Mouse (Mus musculus) intestine, embryonic 14.5 days (tissue): ENCODE data around the gene Mtf1. TPM values are rescaled to one million over a fixed set of nuclear protein-coding genes. Genes with fewer than 3 reads are reported as not detected.

ENCODE experiments used
- ATAC-seq: fragments of 200-750 bp; cut with Nextera tagmentation; replicated peaks from 2 replicates; pipeline ENCODE4 v1.8.0; 2017; ENCODE audit warnings: low read depth, moderate number of reproducible peaks, moderate TSS enrichment, moderate library complexity; ENCODE audit not compliant: low FRiP score, low TSS enrichment
- DNase-seq: peaks from one replicate; pipeline ENCODE4 v3.0.0-alpha.2; 2018; ENCODE audit warnings: low spot score
- H3K27ac ChIP-seq: fragments of 300-500 bp; sonication (generic); 2 replicates; pipeline ENCODE4 v1.5.1; 2014; ENCODE audit warnings: low read depth, mild to moderate bottlenecking, control low read depth
- H3K27me3 ChIP-seq: fragments of 300-500 bp; sonication (generic); replicated peaks from 2 replicates; pipeline ENCODE4 v1.6.1; 2014; ENCODE audit warnings: low read length, control low read depth; ENCODE audit not compliant: control insufficient read depth, insufficient read depth
- H3K36me3 ChIP-seq: fragments of 300-500 bp; sonication (generic); 2 replicates; pipeline ENCODE4 v1.6.1; 2014; ENCODE audit warnings: low read length, control low read depth; ENCODE audit not compliant: control insufficient read depth, insufficient read depth
- H3K4me1 ChIP-seq: fragments of 300-500 bp; sonication (generic); replicated peaks from 2 replicates; pipeline ENCODE4 v1.6.1; 2014; ENCODE audit warnings: low read length, control low read depth, mixed read lengths; ENCODE audit not compliant: control insufficient read depth, insufficient read depth
- H3K4me2 ChIP-seq: fragments of 300-500 bp; sonication (generic); 2 replicates; pipeline ENCODE4 v1.6.1; 2014; ENCODE audit warnings: low read length
- H3K4me3 ChIP-seq: fragments of 300-500 bp; sonication (generic); 2 replicates; pipeline ENCODE4 v1.5.1; 2014; ENCODE audit warnings: low read depth, low read length, control low read depth, mixed read lengths
- H3K9ac ChIP-seq: fragments of 300-500 bp; sonication (generic); 2 replicates; pipeline ENCODE4 v1.6.1; 2014; ENCODE audit warnings: mild to moderate bottlenecking, low read length
- H3K9me3 ChIP-seq: fragments of 300-500 bp; sonication (generic); 2 replicates; pipeline ENCODE4 v1.6.1; 2016; ENCODE audit warnings: low read length, control low read depth; ENCODE audit not compliant: control insufficient read depth
- WGBS: fragments of 180-500 bp; shearing (Covaris S2); extraction: QIAGEN DNeasy Blood & Tissue Kit; methylation state at CpG from one replicate; pipeline ENCODE4 v1.1.7; 2014; 5-methylcytosine and 5-hydroxymethylcytosine counted together
- polyA plus RNA-seq: library from polyadenylated mRNA; unstranded; fragments of >200 nt; fragmentation: Nextera tagmentation; extraction: Ambion mirVana; gene quantifications from 2 replicates; pipeline ENCODE4 v1.2.1, GENCODE M21; 2014

Mtf1 gene
- polyA plus RNA-seq, 1 experiment from 2014 or later: 11.9 TPM

GRCm38 (mm10) chr4:124783937-124784336, 18.0 kb upstream of the Mtf1 start:
- Histone ChIP-seq H3K27ac (no peak overlapping the region), H3K4me1 (no peaks in the 10 kb centered on the region), H3K27me3 (no peaks in the 10 kb centered on the region), H3K36me3 (peaks cover 85% of the 10 kb centered on the region), H3K9ac (no peak overlapping the region), H3K9me3 (no peaks in the 10 kb centered on the region), H3K4me3 (no peak overlapping the region), H3K4me2 (no peak overlapping the region)
- 93% methylated on average over 8 of the region's 8 CpGs for WGBS
- DNase-seq: no peak
- ATAC-seq: no peak

GRCm38 (mm10) chr4:124790013-124790412, 11.9 kb upstream of the Mtf1 start:
- Histone ChIP-seq H3K4me1 (no peaks in the 10 kb centered on the region), H3K4me2 (no peak overlapping the region), H3K9me3 (no peaks in the 10 kb centered on the region), H3K9ac (no peak overlapping the region), H3K27me3 (no peaks in the 10 kb centered on the region), H3K4me3 (no peak overlapping the region), H3K36me3 (peaks cover 88% of the 10 kb centered on the region), H3K27ac (no peak overlapping the region)
- 80% methylated on average over 4 of the region's 4 CpGs for WGBS
- no peak for ATAC-seq
- DNase-seq: no peak

GRCm38 (mm10) chr4:124792114-124792513, 9.8 kb upstream of the Mtf1 start:
- 84% methylated on average over 8 of the region's 8 CpGs for WGBS
- no peaks in the 10 kb centered on the region for H3K9me3 ChIP-seq
- no peak overlapping the region for H3K4me2 ChIP-seq
- DNase-seq (no peak), ATAC-seq (no peak)
- H3K36me3 ChIP-seq: peaks cover 74% of the 10 kb centered on the region
- H3K9ac ChIP-seq: no peak overlapping the region
- H3K4me3 ChIP-seq: no peak overlapping the region
- H3K27me3 ChIP-seq: no peaks in the 10 kb centered on the region
- H3K4me1 ChIP-seq: no peaks in the 10 kb centered on the region
- no peak overlapping the region for H3K27ac ChIP-seq

GRCm38 (mm10) chr4:124796141-124796540, 5.8 kb upstream of the Mtf1 start:
- Histone ChIP-seq H3K36me3 (peaks cover 77% of the 10 kb centered on the region), H3K9me3 (no peaks in the 10 kb centered on the region), H3K9ac (no peak overlapping the region), H3K27me3 (no peaks in the 10 kb centered on the region), H3K27ac (no peak overlapping the region), H3K4me3 (no peak overlapping the region), H3K4me2 (no peak overlapping the region), H3K4me1 (no peaks in the 10 kb centered on the region)
- no peak for DNase-seq
- no peak for ATAC-seq
- WGBS: 92% methylated on average over 8 of the region's 8 CpGs

- Histone ChIP-seq H3K4me1 (no peaks in the 10 kb centered on the region; the same call in 1 of the 2 replicates), H3K36me3 (peaks cover 69% of the 10 kb centered on the region), H3K9me3 (no peaks in the 10 kb centered on the region), H3K4me2 (no peak overlapping the region), H3K27me3 (no peaks in the 10 kb centered on the region), H3K4me3 (no peak overlapping the region), H3K9ac (no peak overlapping the region), H3K27ac (no peak overlapping the region)
- DNase-seq: no peak
- ATAC-seq: no peak
- 91% methylated on average over 2 of the region's 2 CpGs for WGBS
These were observed 5.0 kb upstream of the Mtf1 start for GRCm38 (mm10) chr4:124796913-124797312.

GRCm38 (mm10) chr4:124802309-124803260, 681 bp downstream of the Mtf1 start:
- H3K36me3 ChIP-seq: peaks cover 57% of the 10 kb centered on the region
- no peaks in the 10 kb centered on the region for H3K9me3 ChIP-seq
- WGBS: 1% methylated on average over 51 of the region's 53 CpGs
- H3K27me3 ChIP-seq: no peaks in the 10 kb centered on the region
- DNase-seq (peak; percentile 98), ATAC-seq (peak; percentile 99)
- peaks cover 7% of the 10 kb centered on the region for H3K4me1 ChIP-seq
- H3K4me2 ChIP-seq: peak overlapping the region; percentile 65
- H3K4me3 ChIP-seq: peak overlapping the region; percentile 77
- peak overlapping the region; percentile 97 for H3K27ac ChIP-seq
- H3K9ac ChIP-seq: peak overlapping the region; percentile 93

GRCm38 (mm10) chr4:124803406-124803805, 1.5 kb downstream of the Mtf1 start:
- Histone ChIP-seq H3K9ac (no peak overlapping the region), H3K4me2 (peak overlapping the region; percentile 65), H3K27ac (no peak overlapping the region), H3K9me3 (no peaks in the 10 kb centered on the region), H3K36me3 (peaks cover 56% of the 10 kb centered on the region), H3K27me3 (no peaks in the 10 kb centered on the region), H3K4me3 (peak overlapping the region; percentile 77), H3K4me1 (peaks cover 7% of the 10 kb centered on the region)
- no peak for DNase-seq
- no peak for ATAC-seq
- WGBS: 81% methylated on average over 6 of the region's 6 CpGs

- WGBS: 82% methylated on average over 5 of the region's 5 CpGs
- no peak overlapping the region for H3K27ac ChIP-seq
These were observed 6.6 kb downstream of the Mtf1 start for GRCm38 (mm10) chr4:124808511-124808910.

More at GRCm38 (mm10) chr4:124808511-124808910, 6.6 kb downstream of the Mtf1 start:
- H3K4me3 ChIP-seq: no peak overlapping the region
- H3K27me3 ChIP-seq: no peaks in the 10 kb centered on the region
- no peak overlapping the region for H3K9ac ChIP-seq
- no peak overlapping the region for H3K4me2 ChIP-seq
- peaks cover 47% of the 10 kb centered on the region for H3K36me3 ChIP-seq
- ATAC-seq (no peak), DNase-seq (no peak)
- peaks cover 2% of the 10 kb centered on the region for H3K4me1 ChIP-seq
- H3K9me3 ChIP-seq: no peaks in the 10 kb centered on the region
